In genomic region chr1:171036550-171037324, GRCm38 (mm10) we compare ENCODE assay signal across 8 mouse cellular contexts. TPM values are rescaled to one million over a fixed set of nuclear protein-coding genes. Genes with fewer than 3 reads are reported as not detected.
A peak's percentile ranks its signal among the peaks of the same experiment; 100 is the strongest.
DNase-seq lines count a peak whose midpoint lies in the region; ATAC-seq and TF ChIP-seq lines count a peak whose summit lies in the region.

No protein-coding gene starts in this region.

- intact Hi-C loops in heart, postnatal 14 days (cut with DNase I): no loop called here

- TF ChIP-seq POLR2A in ES-Bruce4 (IDR thresholded peaks at IDR 0.05; ENCODE audit: insufficient read depth, low read length): no peak
- TF ChIP-seq POLR2A in thymus, adult 2 months (IDR thresholded peaks at IDR 0.05; ENCODE audit: control insufficient read depth, extremely low read depth, insufficient read depth, low read length, poor library complexity): no peak

- H3K36me3 ChIP-seq in ES-Bruce4 (ENCODE audit: control insufficient read depth, insufficient read depth, low read length, poor library complexity, severe bottlenecking): no peaks in the 10 kb centered on the region
- no peaks in the 10 kb centered on the region for H3K36me3 ChIP-seq in forebrain, embryonic 13.5 days (ENCODE audit: poor library complexity, severe bottlenecking)
- no peaks in the 10 kb centered on the region for H3K36me3 ChIP-seq in liver, embryonic 16.5 days (ENCODE audit: control insufficient read depth, insufficient read depth)
- no peaks in the 10 kb centered on the region for H3K36me3 ChIP-seq in neural tube, embryonic 14.5 days (ENCODE audit: control insufficient read depth, insufficient read depth, low read length)
- no peaks in the 10 kb centered on the region for H3K36me3 ChIP-seq in thymus, adult 2 months (ENCODE audit: control insufficient read depth, insufficient read depth, low read length)

- TF ChIP-seq CTCF in ES-Bruce4 (IDR thresholded peaks at IDR 0.05; ENCODE audit: low read depth, low read length): no peak
- no peak for TF ChIP-seq CTCF in thymus, adult 2 months (IDR thresholded peaks at IDR 0.05; ENCODE audit: borderline replicate concordance, control insufficient read depth, extremely low read depth, insufficient read depth, low read length, poor library complexity)

- WGBS in forebrain, embryonic 13.5 days: 3% methylated on average over 22 of the region's 22 CpGs
- WGBS in large intestine, adult 2 months: 5% methylated on average over 22 of the region's 22 CpGs
- WGBS in liver, embryonic 16.5 days (ENCODE audit: insufficient replicate concordance): 4% methylated on average over 22 of the region's 22 CpGs
- WGBS in neural tube, embryonic 14.5 days: 4% methylated on average over 22 of the region's 22 CpGs
- 7% methylated on average over 22 of the region's 22 CpGs for WGBS in thymus, adult 2 months

- DNase-seq in c-Kit-positive CD71-positive TER-119-negative erythroid progenitor cells, embryonic 14.5 days (ENCODE audit: low read depth): peak; percentile 79
- DNase-seq in heart, postnatal 14 days: peak; percentile 66 to 74
- peak; percentile 65 for DNase-seq in large intestine, adult 2 months (ENCODE audit: low read depth, low spot score)
- peak; percentile 73 for DNase-seq in thymus, adult 2 months

- peak; percentile 68 for ATAC-seq in forebrain, embryonic 13.5 days
- ATAC-seq in liver, embryonic 16.5 days (ENCODE audit: low read depth): peak; percentile 61
- peak; percentile 69 for ATAC-seq in neural tube, embryonic 14.5 days (ENCODE audit: low read depth)

- no peaks in the 10 kb centered on the region for H3K27me3 ChIP-seq in ES-Bruce4 (ENCODE audit: control insufficient read depth, insufficient read depth, low read length, poor library complexity, severe bottlenecking)
- peaks cover 19% of the 10 kb centered on the region for H3K27me3 ChIP-seq in forebrain, embryonic 13.5 days
- H3K27me3 ChIP-seq in liver, embryonic 16.5 days (ENCODE audit: control insufficient read depth, insufficient read depth, low read depth, low read length): peaks cover 2% of the 10 kb centered on the region; the same call in 1 of the 2 replicates
- peaks cover 3% of the 10 kb centered on the region; the same call in 1 of the 2 replicates for H3K27me3 ChIP-seq in neural tube, embryonic 14.5 days (ENCODE audit: control insufficient read depth, insufficient read depth, low read length)
- H3K27me3 ChIP-seq in thymus, adult 2 months (ENCODE audit: control insufficient read depth, insufficient read depth, low read length): peaks cover 3% of the 10 kb centered on the region

- no peak for TF ChIP-seq EP300 in ES-Bruce4 (IDR thresholded peaks at IDR 0.05; ENCODE audit: insufficient read depth, low read depth, low read length)

- H3K9ac ChIP-seq in ES-Bruce4 (ENCODE audit: low read depth, poor library complexity, severe bottlenecking): peak overlapping the region; percentile 99
- H3K9ac ChIP-seq in forebrain, embryonic 13.5 days: no peak overlapping the region
- H3K9ac ChIP-seq in liver, embryonic 16.5 days (ENCODE audit: low read depth, low read length): peak overlapping the region; percentile 56; the same call in 1 of the 2 replicates
- H3K9ac ChIP-seq in neural tube, embryonic 14.5 days (replicated peaks; ENCODE audit: low read depth, low read length): no peak overlapping the region; the same call in 1 of the 2 replicates

- peak overlapping the region; percentile 63 for H3K4me3 ChIP-seq in ES-Bruce4 (ENCODE audit: low read depth, low read length)
- H3K4me3 ChIP-seq in forebrain, embryonic 13.5 days: peak overlapping the region; percentile 40
- H3K4me3 ChIP-seq in liver, embryonic 16.5 days (ENCODE audit: low read depth, low read length): peak overlapping the region; percentile 66
- H3K4me3 ChIP-seq in neural tube, embryonic 14.5 days (ENCODE audit: low read depth, low read length): peak overlapping the region; percentile 36
- H3K4me3 ChIP-seq in thymus, adult 2 months (ENCODE audit: control insufficient read depth, insufficient read depth, low read length): no peak overlapping the region

- no peak overlapping the region; the same call in 1 of the 2 replicates for H3K27ac ChIP-seq in ES-Bruce4 (ENCODE audit: insufficient read depth, low read length)
- H3K27ac ChIP-seq in forebrain, embryonic 13.5 days: no peak overlapping the region
- peak overlapping the region; percentile 49; the same call in 1 of the 2 replicates for H3K27ac ChIP-seq in liver, embryonic 16.5 days (ENCODE audit: low read length)
- H3K27ac ChIP-seq in neural tube, embryonic 14.5 days (ENCODE audit: low read depth, low read length): no peak overlapping the region
- no peak overlapping the region for H3K27ac ChIP-seq in thymus, adult 2 months (ENCODE audit: control insufficient read depth, insufficient read depth, low read length)

- no peaks in the 10 kb centered on the region for H3K9me3 ChIP-seq in ES-Bruce4 (replicated peaks; ENCODE audit: control insufficient read depth, insufficient read depth, low read length, poor library complexity, severe bottlenecking)
- H3K9me3 ChIP-seq in forebrain, embryonic 13.5 days (replicated peaks): no peaks in the 10 kb centered on the region
- no peaks in the 10 kb centered on the region for H3K9me3 ChIP-seq in liver, embryonic 16.5 days (replicated peaks; ENCODE audit: control insufficient read depth, low read length)
- H3K9me3 ChIP-seq in neural tube, embryonic 14.5 days (ENCODE audit: control insufficient read depth, low read length): no peaks in the 10 kb centered on the region

- no peaks in the 10 kb centered on the region for H3K4me1 ChIP-seq in ES-Bruce4 (ENCODE audit: control insufficient read depth, insufficient read depth, low read length)
- H3K4me1 ChIP-seq in forebrain, embryonic 13.5 days: peaks cover 28% of the 10 kb centered on the region
- peaks cover 35% of the 10 kb centered on the region for H3K4me1 ChIP-seq in liver, embryonic 16.5 days (ENCODE audit: control insufficient read depth, low read depth, low read length)
- 0 out of 2 replicates have a peak, but pooled peaks cover 3% of the 10 kb centered on the region for H3K4me1 ChIP-seq in neural tube, embryonic 14.5 days (ENCODE audit: control insufficient read depth, insufficient read depth, low read length)
- peaks cover 21% of the 10 kb centered on the region for H3K4me1 ChIP-seq in thymus, adult 2 months (replicated peaks; ENCODE audit: control insufficient read depth, insufficient read depth, low read length)

- H3K4me2 ChIP-seq in forebrain, embryonic 13.5 days: peak overlapping the region; percentile 56
- peak overlapping the region; percentile 90 for H3K4me2 ChIP-seq in liver, embryonic 16.5 days (ENCODE audit: low read depth, low read length)
- H3K4me2 ChIP-seq in neural tube, embryonic 14.5 days (ENCODE audit: low read depth, low read length): peak overlapping the region; percentile 61

RNA-seq across cellular contexts. Expression of gene Fcgr4, which starts 18.0 kb away (rescaled TPM):
- not detected in 2 replicates for polyA plus RNA-seq in ES-Bruce4 (2011; ENCODE audit: insufficient read depth, insufficient read length, low read depth, missing spikeins)
- polyA plus RNA-seq in forebrain, embryonic 13.5 days (2015; fragmentation: Nextera tagmentation; extraction: Ambion mirVana): 0.33 TPM in 1 of 2 replicates, not detected in the other
- total RNA-seq in heart, postnatal 14 days (2021): under 1 TPM; 0.22 to 0.29 TPM
- polyA plus RNA-seq in large intestine, adult 2 months (2012; rRNA removed): 8.4 and 10.1 TPM in 2 replicates
- polyA plus RNA-seq in liver, embryonic 16.5 days (2015; fragmentation: Nextera tagmentation; extraction: Ambion mirVana): 4.1 and 4.3 TPM in 2 replicates
- 0.49 TPM in 1 of 2 replicates, not detected in the other for polyA plus RNA-seq in neural tube, embryonic 14.5 days (2014; fragmentation: Nextera tagmentation; extraction: Ambion mirVana)
- 1.0 and 1.5 TPM in 2 replicates for polyA plus RNA-seq in thymus, adult 2 months (2012; rRNA removed)

RNA-seq across cellular contexts. Expression of gene Fcgr3, which starts 28.0 kb away (rescaled TPM):
- 0.78 and 0.87 TPM in 2 replicates for polyA plus RNA-seq in ES-Bruce4 (2011; ENCODE audit: insufficient read depth, insufficient read length, low read depth, missing spikeins)
- 3.5 and 3.8 TPM in 2 replicates for polyA plus RNA-seq in forebrain, embryonic 13.5 days (2015; fragmentation: Nextera tagmentation; extraction: Ambion mirVana)
- total RNA-seq in heart, postnatal 14 days (2021): 10 to 100 TPM; 11.8 to 11.9 TPM
- 11.3 and 18.0 TPM in 2 replicates for polyA plus RNA-seq in large intestine, adult 2 months (2012; rRNA removed)
- polyA plus RNA-seq in liver, embryonic 16.5 days (2015; fragmentation: Nextera tagmentation; extraction: Ambion mirVana): 28.6 and 30.3 TPM in 2 replicates
- polyA plus RNA-seq in neural tube, embryonic 14.5 days (2014; fragmentation: Nextera tagmentation; extraction: Ambion mirVana): 5.5 and 8.8 TPM in 2 replicates
- 16.6 and 20.7 TPM in 2 replicates for polyA plus RNA-seq in thymus, adult 2 months (2012; rRNA removed)

Comparison
In these comparisons a context has a peak if more than half of its experiments do, and no peak if none do; other contexts are left out.
1. H3K9ac ChIP-seq: peak in ES-Bruce4 (single experiment) and liver, embryonic 16.5 days (single experiment); none in forebrain, embryonic 13.5 days (single experiment) and neural tube, embryonic 14.5 days (single experiment).
2. Peak in every context shown above with its lines, with median percentiles within 50 percentile points of each other: DNase-seq, ATAC-seq and H3K4me2 ChIP-seq.